Mouse (Mus musculus) embryo, embryonic 10.5 days (tissue): Measurements from ENCODE around the gene Fdxr.

Experiments
- DNase-seq: peaks from one replicate; pipeline ENCODE4 v3.0.0-alpha.2; 2015; ENCODE audit warnings: low spot score

The Fdxr gene

DNA sequence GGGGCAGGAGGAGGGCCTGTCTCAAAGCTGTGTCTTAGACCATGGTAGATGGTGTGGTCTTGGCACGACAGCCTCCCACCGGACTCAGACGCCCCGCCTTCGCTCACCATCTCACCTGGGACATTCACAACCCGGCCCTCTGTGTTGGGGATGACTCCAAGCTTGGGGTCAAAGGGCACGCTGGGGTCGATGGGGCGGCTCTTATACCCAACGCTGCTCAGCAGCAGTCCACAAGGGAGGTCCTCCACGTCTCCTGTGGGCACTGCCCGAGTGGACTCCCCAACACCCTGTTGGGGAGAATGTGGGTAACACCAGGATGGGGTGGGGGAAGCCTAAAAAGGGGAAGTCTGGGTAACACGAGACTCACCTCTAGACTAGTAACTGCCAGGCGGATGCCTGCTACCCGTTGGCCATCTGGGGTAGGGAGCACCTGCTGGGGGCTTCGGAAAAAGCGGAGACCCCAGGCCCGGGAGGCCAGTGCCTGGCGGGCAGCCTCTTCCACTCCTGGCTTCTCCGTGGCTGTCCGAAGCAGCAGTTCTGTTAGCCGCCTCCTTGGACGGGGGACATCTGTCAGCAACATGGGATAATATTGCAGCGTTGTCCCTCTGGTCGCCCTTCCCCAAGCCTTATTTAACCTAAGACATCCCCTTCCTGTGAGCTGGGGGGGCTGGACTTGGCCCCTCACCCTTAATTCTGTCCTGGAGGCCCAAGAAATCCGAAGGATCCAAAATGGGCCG, 7.4 kb downstream of the Fdxr start:
- no peak for DNase-seq

DNA sequence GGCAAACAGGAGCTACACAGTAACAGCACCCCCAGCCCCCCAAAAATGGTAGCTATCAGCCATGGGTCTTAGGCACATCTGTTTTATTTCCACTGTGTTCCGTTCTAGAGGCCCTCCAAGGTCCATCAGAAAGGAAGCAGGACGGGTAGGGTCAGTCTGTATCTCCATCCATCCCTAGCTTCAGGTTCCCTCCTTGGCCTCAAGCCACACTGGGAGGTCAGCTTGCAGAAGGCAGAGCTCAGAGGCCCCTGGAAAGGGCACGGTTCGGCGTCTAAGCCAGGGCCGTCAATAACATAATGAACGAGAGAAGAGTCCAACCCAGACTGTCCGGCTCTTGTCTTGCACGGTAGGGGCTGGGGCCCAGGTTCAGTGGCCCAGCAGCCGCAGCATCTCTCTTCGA, 8.9 kb downstream of the Fdxr start:
- no peak for DNase-seq

DNA sequence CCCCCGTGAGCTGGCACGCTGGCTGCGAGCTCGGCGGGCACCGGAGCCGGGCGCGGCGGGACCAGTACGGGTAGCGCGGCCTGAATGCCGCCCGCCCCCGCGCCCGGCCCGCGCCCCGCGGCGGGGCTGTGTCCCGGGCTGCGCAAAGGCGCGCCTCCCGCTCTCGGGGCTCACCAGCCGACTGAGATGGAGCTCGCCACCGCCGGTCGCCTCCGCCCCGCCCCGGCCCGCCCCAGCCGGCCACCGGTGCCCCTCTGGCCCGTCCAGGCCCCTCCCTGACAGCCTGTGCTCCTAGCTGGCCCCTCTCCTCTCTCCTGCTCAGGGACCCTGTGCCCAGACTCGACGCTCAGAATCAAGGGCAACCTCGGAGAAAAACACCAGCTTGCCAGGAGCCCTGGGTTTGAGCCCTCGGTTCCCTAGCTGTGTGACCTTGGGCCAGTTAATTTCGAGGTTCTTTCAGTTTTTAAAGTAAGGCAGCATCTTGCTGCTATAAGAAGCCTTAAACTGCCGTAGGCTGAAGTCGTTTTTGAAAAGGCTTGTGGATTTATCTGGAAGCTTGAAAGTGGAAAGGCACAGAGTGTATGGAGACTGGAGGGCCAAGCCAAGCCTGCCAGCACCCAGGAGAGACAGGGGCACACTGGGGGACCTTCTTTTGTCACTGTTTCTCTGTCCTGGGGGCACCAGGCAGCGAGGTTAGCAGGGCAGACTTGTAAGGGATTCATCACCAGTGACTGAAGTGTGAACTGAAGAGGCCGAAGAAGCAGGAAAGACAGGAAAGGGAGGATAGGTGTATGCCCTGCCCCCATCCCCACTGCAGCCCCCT, 9.6 kb downstream of the Fdxr start, which contains the start of gene Grin2c:
Gene Grin2c (minus strand): TSS at position 183 of the 823 bp plus-strand sequence.
- DNase-seq: no peak

DNA sequence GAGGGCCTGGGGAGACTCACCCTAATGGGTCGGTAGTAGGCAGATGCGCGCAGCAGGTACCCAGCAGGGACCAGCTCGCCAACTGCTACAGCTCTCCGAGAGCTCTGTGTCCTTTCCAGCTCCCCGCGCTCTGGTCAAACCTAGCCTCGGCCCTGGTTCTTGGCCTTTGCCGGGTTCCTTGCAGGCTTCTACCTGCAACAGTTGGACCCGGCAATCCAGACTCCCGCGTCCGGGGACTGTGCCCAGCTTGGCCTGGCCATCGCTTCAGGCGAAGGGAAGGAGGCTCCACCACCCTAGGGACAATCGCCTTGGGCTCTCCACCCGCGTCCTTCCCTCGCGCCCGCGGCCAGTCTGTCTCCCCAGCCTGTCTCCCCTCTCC, 10.5 kb downstream of the Fdxr start:
- no peak for DNase-seq

DNA sequence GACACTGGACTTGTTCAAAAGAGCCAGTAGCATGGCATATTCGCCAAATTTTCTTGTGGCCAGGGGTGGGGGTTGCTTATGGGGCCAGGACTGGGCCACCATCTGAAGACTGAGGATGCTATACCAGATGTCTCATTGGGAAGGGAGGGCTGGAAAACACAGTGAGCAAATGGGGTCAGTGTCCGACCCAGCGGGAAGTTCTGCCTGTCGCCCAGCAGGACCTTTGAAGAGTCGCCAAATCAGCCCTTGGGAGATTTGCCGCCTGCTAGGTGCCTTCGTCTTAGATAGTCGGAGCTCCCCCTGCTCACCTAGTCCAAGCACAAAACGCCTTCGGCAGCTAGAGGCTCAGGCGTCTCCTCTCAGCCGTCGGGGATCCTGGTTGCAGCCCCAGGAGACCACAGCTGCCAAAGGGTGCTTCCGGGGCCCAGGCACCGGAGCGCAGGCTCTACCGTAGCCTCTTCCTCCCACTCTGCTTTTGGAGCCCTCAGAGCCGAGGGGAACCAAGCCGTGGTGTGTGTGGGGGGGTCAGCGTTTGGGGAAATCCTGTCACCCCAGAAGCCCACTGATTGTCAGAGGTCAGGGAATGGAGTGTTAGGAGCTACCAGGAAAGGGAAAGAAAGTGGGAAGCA, 11.0 kb downstream of the Fdxr start:
- no peak for DNase-seq

DNA sequence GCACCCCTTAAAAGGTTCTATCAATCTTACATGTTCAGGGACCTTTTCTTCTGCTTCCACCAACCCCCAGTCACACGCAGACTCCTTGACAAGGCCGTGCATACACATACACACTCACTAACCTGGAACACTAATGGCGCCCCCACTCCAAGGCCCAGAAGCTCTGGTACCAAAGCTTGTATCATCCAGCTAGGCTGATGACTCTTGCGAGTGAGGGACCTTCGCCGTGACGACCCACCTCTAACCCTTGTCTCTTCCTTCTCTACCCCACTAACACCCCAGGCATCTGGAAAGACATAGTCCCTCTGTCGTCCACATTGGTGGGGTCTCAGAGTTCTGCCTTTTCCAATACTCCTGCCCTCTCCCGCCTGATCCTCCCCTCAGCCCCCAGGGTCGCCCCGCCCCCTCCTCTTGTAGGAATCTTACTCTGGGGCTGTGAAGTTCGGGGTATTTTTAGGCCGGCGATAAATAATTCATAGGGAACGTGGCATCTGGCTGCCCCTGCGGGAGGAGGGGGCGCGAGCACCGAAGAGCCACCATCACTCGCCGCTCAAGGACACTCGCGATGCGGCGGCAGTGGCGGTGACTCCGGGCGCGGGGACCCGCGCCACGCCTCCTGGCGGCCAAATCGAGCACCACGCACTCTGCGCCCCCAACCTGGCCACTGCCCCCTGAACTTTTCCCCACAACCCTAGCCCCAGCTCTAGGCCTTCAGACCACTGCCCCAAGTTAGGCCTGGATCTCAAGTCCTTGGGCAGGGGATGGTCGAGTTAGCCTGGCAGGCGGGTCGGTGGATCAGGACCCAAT, 11.8 kb downstream of the Fdxr start:
- peak; percentile 66 for DNase-seq

DNA sequence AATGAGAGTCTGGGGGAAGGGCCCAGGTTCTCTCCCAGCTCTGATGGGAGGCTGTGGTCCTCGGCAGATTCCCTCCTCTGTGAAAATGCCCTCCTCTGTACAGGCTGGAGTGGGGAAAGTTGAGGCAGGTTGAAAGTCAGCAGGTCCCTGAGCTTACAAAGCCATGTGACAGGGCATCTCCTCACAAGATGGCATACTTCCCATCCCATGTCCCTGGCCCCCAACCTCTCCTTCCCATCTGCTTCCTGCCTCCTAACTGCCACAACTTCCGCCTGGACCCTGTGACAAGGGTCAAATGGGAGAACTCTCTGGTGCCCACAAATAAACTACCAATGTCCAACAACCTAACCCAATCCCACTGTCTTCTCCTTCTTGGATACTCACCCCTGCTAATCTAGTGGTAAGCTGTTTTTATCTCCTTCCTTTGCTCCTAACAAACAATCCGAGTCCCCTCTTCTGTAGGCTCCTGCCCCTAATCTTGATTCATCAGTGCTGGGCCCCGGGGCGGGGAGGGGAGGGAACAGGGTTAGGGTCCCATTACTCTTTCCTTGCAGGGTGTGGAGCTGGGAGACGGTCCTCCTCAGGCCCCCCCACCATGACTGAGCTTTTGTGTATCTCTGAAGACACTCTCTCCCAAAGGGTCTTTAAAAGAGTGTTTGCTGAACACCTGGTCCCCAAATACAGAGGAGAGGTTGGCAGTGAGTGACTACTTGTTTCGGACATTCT, 12.6 kb downstream of the Fdxr start:
- DNase-seq: no peak

DNA sequence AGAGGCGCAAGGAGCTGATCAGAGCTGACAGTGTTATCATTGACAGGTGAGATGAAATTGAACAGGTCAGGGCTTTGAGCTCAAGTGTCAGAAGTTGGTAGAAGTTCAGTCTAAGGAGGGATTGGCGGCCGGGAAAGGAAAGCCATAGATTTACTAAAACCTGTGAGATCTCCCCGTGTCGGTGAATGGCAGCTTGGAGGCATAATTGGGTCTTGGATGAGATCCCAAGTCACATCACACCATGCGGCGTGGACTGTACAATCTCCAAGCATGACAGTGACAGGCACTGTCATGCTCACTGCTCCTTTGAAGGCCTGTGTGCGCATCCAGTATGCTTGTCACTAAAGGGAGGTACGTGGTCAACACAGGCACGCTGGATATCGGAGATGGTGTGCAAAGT, 13.9 kb downstream of the Fdxr start:
- no peak for DNase-seq

DNA sequence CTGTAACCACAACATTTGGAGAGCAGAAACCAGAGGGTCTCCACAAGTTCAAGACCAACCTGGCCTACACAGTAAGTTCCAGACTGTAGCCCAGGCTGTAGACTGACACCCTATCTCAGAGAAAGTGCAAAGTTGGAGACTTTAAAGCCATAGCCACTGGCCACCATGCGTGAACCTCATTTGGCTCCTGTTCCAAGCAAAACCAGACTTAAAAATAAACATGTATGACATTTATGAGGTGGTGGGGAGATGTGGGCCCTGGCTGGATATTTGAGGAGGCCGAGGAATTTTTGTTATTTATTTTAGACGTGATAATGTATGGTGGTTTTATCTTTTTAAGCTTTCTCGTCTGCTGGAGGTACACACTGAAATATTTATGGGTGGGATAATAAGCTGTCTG, 17.7 kb downstream of the Fdxr start:
- DNase-seq: no peak

DNA sequence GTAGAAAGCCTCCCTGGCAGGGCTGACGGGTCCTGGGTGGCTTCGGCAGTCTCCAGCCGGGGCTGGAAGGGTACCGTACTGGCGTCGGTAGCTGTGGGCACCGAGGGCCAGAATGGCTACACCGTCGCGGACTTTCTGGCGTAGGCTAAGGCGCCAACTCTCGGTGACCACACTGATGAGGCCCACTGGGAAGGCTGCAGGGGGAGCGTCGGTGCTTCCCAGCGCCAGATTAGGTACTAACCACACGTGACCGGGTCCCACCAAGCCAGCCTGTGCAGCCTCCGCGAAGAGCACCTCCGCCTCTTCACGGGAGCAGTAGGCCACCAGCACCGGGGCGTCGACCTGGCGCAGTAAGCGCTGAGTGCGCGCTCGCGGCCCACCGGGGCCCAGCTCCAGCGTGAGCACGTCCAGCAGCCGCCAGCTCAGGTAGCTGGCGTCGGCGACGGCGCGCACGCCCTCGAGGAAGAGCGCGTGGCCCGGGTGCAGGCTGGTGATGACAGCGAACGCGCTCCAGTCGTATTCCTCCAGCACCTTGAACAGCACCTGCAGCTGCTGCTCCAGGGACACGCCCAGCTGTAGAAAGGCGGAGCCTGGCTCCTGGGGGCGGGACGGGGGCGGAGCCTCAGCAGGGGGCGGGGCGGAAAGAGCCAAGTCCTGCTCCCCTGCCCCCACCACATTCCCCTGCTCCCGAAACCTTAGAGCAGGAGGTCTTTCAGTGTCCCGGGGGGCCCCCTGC, 18.9 kb downstream of the Fdxr start:
- no peak for DNase-seq

DNA sequence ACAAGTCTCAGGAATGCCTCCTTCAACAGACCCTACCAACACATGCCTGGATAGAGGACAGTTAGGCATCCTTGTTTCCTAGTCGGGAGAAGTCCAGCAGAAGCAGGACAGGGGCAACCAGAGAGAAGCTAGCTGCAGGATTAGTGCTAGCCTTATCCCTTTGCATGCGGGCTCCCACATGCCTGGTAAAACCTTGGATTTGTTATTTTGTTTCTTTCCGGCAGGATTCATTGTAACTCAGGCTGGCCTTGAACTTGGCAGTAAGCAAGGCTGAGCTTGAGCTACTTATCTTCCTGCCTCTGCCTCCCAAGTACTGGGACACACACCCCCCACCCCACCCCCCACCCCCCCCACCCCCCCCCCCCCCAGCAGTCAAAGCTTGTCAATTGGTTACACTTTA, 25.6 kb downstream of the Fdxr start:
- no peak for DNase-seq

DNA sequence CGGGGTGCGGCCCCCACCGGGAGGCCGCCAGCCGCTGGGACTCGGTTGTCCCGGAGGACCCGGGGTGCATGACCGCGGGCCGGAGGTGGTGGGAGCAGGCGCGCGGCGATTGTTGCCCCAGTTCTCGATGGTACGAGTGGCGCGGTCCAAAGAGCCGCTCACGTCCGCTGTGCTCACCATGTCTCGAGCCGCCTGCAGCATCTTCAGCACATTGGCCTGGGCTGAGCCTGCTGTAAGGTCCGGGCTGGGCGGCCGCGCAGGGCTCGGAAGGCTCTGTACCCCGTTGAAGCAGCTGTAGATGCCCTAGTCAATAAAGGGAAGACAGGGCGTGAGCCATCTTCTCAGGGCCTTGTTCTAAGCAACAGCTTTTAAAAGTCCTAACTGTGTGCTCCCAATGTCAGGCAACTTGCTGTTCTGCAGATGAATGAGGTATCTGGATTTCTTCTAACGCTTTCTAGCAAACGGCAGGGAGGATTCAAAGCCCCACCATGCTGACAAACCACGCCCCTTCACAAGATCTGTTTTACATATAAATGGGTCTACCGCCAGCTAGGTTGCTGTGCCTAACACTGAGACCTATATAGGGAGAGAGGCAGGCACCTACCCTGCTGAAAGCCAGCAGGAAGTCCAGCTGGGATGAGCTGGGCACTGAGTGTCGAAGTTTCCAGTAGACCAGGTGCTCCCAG, 26.3 kb downstream of the Fdxr start:
- DNase-seq: no peak

DNA sequence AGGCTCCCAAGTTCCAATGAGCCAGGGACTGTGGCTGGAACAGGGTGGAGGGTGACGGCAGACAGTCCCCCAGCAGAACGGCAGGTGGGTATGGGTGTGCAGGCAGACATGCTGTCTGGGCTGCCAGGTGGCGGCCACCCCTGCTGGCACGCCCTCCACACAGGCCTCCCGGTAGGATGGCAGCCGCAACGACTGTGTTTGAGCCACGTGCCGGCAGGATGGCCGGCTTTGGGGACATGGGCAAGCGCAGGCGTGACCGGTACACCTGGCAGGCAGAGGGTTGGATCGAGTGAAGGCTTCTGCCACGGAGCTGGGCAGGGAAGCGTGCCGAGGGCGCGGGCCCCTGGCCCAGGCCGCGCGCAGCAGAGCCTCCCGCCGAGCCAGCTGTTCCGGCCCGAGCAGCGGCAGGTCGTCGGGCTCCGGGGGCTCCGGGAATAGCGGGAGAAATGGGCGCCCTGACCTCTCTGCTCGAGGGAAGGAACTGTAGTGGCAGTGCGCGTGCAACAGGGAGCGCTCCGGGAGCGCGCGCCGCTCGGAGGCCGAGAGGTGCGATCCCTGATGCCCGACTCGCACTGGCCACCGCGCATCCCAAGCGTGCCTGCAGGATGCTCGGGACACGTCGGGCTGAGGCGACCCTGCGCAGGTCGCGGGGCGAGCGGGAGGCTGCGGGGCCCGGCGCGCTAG, 27.0 kb downstream of the Fdxr start:
- peak; percentile 65 for DNase-seq

DNA sequence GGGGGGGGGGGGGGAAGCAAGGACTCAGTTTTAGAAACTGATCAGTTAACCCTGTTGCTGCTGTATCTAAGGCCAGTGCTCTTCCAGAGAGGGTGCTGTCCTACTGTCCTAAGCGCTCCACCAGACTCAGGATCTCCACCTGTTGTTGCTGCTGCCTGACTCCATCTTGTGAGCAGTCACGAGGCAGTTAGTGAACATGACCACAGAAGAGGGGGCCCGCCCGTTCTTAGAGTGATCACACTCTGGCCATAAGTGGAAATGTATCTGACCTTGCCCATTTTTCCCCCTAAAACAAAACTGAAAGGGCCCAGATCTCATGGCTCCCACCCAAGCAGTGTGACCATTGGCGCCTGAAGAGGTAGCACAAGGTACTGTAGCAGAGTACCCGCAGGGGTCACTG, 28.9 kb downstream of the Fdxr start:
- DNase-seq: no peak

DNA sequence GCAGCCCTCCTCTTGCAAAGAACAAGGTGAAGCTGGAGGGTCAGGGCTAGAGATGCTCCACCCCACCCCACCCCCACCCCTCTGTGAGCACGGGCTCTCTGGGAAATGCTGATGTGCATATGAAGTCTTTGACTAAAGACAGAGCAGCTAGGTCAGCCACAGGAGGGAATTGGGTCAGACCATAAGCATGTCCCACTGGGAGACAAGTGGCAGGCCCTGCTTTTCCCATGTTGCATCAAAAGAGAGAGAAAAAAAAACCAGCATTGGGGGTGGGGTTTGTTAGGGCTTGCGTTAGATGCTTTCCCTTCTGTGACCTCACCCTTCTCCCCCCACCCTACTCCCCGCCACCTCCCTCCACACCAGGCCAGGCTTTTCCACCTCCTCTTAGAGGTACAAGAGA, 29.6 kb downstream of the Fdxr start:
- DNase-seq: no peak

DNA sequence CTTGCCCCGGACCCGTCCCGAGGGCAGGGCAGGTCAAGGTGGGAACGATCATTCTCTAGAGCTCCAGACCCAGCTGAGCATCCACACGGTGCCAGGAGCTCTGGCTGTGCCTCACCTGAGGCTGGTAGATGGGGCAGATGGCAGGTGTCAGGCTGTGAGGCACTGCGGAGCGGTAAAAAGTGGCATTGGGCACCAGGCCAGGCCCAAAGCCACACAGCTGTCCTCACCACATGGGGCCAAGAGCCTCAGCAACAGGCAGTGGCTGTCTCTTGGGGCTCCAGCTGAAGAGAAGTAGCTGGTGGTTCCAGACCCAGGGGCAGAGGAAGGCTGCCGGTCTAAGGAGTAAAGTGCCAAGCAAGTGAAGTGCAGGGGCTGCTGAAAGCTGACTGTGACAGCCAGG, 30.5 kb downstream of the Fdxr start:
- DNase-seq: no peak

DNA sequence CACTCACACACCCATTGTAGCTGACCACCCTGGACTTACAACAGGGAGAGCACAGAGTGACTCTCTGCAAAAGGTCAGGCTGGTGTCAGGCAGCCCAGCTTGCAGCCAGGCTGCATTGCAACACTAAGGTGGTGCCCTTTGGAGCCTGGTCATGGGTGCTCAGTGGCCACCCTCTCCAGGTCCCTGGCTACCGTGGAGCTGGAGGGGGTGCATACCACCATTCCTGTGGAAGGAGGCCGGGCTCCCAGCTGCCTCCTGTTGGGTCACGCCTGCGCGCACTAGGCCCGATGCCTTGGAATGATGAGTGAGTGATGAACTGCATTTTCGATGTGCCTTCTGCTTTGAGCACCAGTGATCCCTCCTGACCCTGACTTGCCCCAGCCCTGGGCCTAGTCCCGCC, 32.0 kb downstream of the Fdxr start:
- DNase-seq: no peak

DNA sequence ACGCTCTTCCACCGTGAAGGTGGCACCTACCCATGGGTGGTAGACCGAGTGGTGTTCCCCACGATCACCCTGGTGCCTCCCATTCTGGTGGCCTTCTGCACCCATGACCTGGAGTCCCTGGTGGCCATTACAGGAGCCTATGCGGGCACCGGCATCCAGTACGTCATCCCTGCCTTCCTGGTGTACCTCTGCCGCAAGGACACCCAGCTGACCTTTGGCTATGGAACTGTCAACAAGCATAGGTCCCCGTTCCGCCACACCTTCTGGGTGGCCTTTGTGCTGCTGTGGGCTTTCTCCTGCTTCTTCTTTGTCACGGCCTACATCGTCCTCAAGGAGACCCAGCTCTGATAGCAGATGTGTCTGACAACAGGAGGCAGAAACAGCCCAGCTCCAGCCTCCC, 33.1 kb downstream of the Fdxr start:
- no peak for DNase-seq

DNA sequence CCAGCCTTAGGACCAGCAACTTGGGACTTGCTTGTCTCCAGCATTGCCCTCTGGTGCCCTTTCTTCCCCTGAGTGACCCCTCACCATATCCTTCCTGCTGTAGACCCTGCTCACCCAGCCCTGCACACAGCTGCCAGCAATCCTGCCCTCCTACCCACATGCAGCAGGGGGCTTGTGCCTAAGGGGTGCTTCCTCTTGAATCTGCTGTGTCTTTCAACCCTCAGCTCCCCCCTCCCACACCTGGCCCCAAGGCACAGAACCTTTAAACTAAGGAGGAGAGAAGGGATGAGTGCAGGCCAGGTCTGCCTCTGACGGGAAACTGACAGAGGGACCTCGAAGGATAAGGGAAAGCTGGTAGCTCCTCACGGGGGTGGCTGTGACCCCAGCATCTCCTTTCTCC, 34.1 kb downstream of the Fdxr start:
- DNase-seq: no peak

DNA sequence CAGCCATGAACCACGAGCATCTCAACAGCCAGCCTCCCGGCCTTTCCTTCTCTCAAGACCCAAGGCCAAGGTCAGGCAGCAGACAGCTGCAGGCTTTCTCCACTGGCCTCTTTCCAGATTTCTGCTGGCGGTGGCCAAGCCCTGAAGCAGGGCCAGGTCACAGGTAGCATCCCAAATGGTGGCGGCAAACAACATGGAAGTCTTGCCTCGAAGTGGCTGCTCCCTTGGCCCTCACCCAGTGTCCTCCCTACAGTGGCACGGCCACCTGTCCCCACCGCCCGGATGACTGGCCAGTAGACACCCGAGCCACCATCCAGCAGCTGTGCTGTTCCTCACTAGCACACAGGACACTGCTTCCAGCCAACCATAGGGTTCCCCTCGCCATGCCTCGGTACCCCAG, 35.4 kb downstream of the Fdxr start:
- DNase-seq: no peak
